Mouse (Mus musculus) limb, embryonic 10.5 days (tissue): ENCODE measurements at regions not wholly inside any gene's neighbourhood (a gene's known extent, or its start where the extent isn't known, plus 50 kb on each side); places are given as distances from the start of the nearest gene placed in this dataset.

Source experiments
- DNase-seq: peaks from one replicate; pipeline ENCODE4 v3.0.0-alpha.2; 2017; ENCODE audit warnings: low spot score
- H3K27ac ChIP-seq: fragments of 300-500 bp; sonication (generic); 2 replicates; pipeline ENCODE4 v1.5.1; 2016; ENCODE audit warnings: mild to moderate bottlenecking
- H3K27me3 ChIP-seq: fragments of 300-500 bp; sonication (generic); 2 replicates; pipeline ENCODE4 v1.6.1; 2016; ENCODE audit warnings: low read depth, mild to moderate bottlenecking; ENCODE audit not compliant: poor library complexity, severe bottlenecking
- H3K36me3 ChIP-seq: fragments of 300-500 bp; sonication (generic); 2 replicates; pipeline ENCODE4 v1.6.1; 2016; ENCODE audit warnings: mild to moderate bottlenecking, moderate library complexity
- H3K4me1 ChIP-seq: fragments of 300-500 bp; sonication (generic); 2 replicates; pipeline ENCODE4 v1.6.1; 2016
- H3K4me3 ChIP-seq: fragments of 300-500 bp; sonication (generic); 2 replicates; pipeline ENCODE4 v1.5.1; 2016; ENCODE audit warnings: mild to moderate bottlenecking, moderate library complexity
- H3K9me3 ChIP-seq: fragments of 300-500 bp; sonication (generic); replicated peaks from 2 replicates; pipeline ENCODE4 v1.6.1; 2016; ENCODE audit warnings: mild to moderate bottlenecking
- WGBS: fragments of 180-500 bp; shearing (Covaris S2); methylation state at CpG from one replicate; pipeline ENCODE4 v1.1.7; 2016; 5-methylcytosine and 5-hydroxymethylcytosine counted together

GRCm38 (mm10) chr5:77487837-77488827 lies 80.3 kb upstream of the Igfbp7 start:
- Histone ChIP-seq H3K4me1 (peaks cover 41% of the 10 kb centered on the region), H3K4me3 (peak overlapping the region; percentile 31), H3K27ac (peak overlapping the region; percentile 91), H3K27me3 (no peaks in the 10 kb centered on the region), H3K36me3 (no peaks in the 10 kb centered on the region), H3K9me3 (no peaks in the 10 kb centered on the region)
- WGBS, result 8% methylated on average over 19 of the region's 19 CpGs
- DNase-seq, result peak; percentile 73

GRCm38 (mm10) chr5:77483053-77483717 lies 75.3 kb upstream of the Igfbp7 start:
- no peak for DNase-seq
- Histone ChIP-seq H3K36me3 (no peaks in the 10 kb centered on the region), H3K27ac (no peak overlapping the region), H3K4me3 (no peak overlapping the region), H3K9me3 (no peaks in the 10 kb centered on the region), H3K4me1 (peaks cover 27% of the 10 kb centered on the region), H3K27me3 (no peaks in the 10 kb centered on the region)
- 93% methylated on average over 9 of the region's 9 CpGs for WGBS

- Histone ChIP-seq H3K36me3 (no peaks in the 10 kb centered on the region), H3K27me3 (no peaks in the 10 kb centered on the region), H3K9me3 (no peaks in the 10 kb centered on the region), H3K27ac (no peak overlapping the region), H3K4me3 (no peak overlapping the region), H3K4me1 (peaks cover 13% of the 10 kb centered on the region)
- no peak for DNase-seq
- WGBS, result 34% methylated on average over 1 of the region's 1 CpGs
Measured at GRCm38 (mm10) chr5:77481811-77482210, 74.0 kb upstream of the Igfbp7 start.

- Histone ChIP-seq H3K9me3 (no peaks in the 10 kb centered on the region), H3K36me3 (no peaks in the 10 kb centered on the region), H3K4me3 (no peak overlapping the region), H3K4me1 (no peaks in the 10 kb centered on the region), H3K27me3 (no peaks in the 10 kb centered on the region), H3K27ac (no peak overlapping the region)
- 90% methylated on average over 9 of the region's 9 CpGs for WGBS
- no peak for DNase-seq
Measured at GRCm38 (mm10) chr5:77477794-77478193, 70.0 kb upstream of the Igfbp7 start.

GRCm38 (mm10) chr5:77473896-77474486 lies 66.2 kb upstream of the Igfbp7 start:
- Histone ChIP-seq H3K9me3 (no peaks in the 10 kb centered on the region), H3K4me3 (no peak overlapping the region)
- 81% methylated on average over 8 of the region's 8 CpGs for WGBS

GRCm38 (mm10) chr5:77469236-77469766 lies 61.5 kb upstream of the Igfbp7 start:
- Histone ChIP-seq H3K4me3 (no peak overlapping the region), H3K4me1 (peaks cover 6% of the 10 kb centered on the region), H3K9me3 (no peaks in the 10 kb centered on the region), H3K27me3 (no peaks in the 10 kb centered on the region), H3K27ac (no peak overlapping the region), H3K36me3 (no peaks in the 10 kb centered on the region)
- 91% methylated on average over 15 of the region's 15 CpGs for WGBS
- no peak for DNase-seq

More at GRCm38 (mm10) chr5:77473896-77474486, 66.2 kb upstream of the Igfbp7 start:
- H3K36me3 ChIP-seq, result no peaks in the 10 kb centered on the region
- DNase-seq, result no peak
- no peak overlapping the region for H3K27ac ChIP-seq
- H3K27me3 ChIP-seq, result no peaks in the 10 kb centered on the region
- no peaks in the 10 kb centered on the region for H3K4me1 ChIP-seq

- H3K4me1 ChIP-seq, result peaks cover 14% of the 10 kb centered on the region
- peak; percentile 65 for DNase-seq
Measured at GRCm38 (mm10) chr5:77468467-77468866, 60.6 kb upstream of the Igfbp7 start.

GRCm38 (mm10) chr5:77464851-77465548 lies 57.2 kb upstream of the Igfbp7 start:
- peak; percentile 66 for DNase-seq
- Histone ChIP-seq H3K4me1 (peaks cover 20% of the 10 kb centered on the region), H3K27me3 (no peaks in the 10 kb centered on the region), H3K9me3 (no peaks in the 10 kb centered on the region), H3K36me3 (no peaks in the 10 kb centered on the region), H3K4me3 (no peak overlapping the region), H3K27ac (no peak overlapping the region)
- WGBS, result 56% methylated on average over 19 of the region's 19 CpGs

More at GRCm38 (mm10) chr5:77468467-77468866, 60.6 kb upstream of the Igfbp7 start:
- 65% methylated on average over 15 of the region's 15 CpGs for WGBS
- Histone ChIP-seq H3K9me3 (no peaks in the 10 kb centered on the region), H3K36me3 (no peaks in the 10 kb centered on the region), H3K27me3 (no peaks in the 10 kb centered on the region), H3K4me3 (no peak overlapping the region), H3K27ac (no peak overlapping the region)

GRCm38 (mm10) chr5:77459896-77460717 lies 52.3 kb upstream of the Igfbp7 start:
- H3K36me3 ChIP-seq, result no peaks in the 10 kb centered on the region
- peak overlapping the region; percentile 55 for H3K4me3 ChIP-seq
- 2% methylated on average over 29 of the region's 29 CpGs for WGBS
- no peaks in the 10 kb centered on the region for H3K9me3 ChIP-seq
- peak; percentile 98 for DNase-seq
- H3K4me1 ChIP-seq, result peaks cover 20% of the 10 kb centered on the region
- H3K27me3 ChIP-seq, result peaks cover 6% of the 10 kb centered on the region
- H3K27ac ChIP-seq, result peak overlapping the region; percentile 88
